Mouse (Mus musculus): Measurements from ENCODE around the gene Gm20696. TPM values are rescaled to one million over a fixed set of nuclear protein-coding genes. Genes with fewer than 3 reads are reported as not detected.
A peak's percentile ranks its signal among the peaks of the same experiment; 100 is the strongest.

Gm20696 gene
- polyA plus RNA-seq, 1 experiment from 2014 or later: 2.6 TPM

DNA sequence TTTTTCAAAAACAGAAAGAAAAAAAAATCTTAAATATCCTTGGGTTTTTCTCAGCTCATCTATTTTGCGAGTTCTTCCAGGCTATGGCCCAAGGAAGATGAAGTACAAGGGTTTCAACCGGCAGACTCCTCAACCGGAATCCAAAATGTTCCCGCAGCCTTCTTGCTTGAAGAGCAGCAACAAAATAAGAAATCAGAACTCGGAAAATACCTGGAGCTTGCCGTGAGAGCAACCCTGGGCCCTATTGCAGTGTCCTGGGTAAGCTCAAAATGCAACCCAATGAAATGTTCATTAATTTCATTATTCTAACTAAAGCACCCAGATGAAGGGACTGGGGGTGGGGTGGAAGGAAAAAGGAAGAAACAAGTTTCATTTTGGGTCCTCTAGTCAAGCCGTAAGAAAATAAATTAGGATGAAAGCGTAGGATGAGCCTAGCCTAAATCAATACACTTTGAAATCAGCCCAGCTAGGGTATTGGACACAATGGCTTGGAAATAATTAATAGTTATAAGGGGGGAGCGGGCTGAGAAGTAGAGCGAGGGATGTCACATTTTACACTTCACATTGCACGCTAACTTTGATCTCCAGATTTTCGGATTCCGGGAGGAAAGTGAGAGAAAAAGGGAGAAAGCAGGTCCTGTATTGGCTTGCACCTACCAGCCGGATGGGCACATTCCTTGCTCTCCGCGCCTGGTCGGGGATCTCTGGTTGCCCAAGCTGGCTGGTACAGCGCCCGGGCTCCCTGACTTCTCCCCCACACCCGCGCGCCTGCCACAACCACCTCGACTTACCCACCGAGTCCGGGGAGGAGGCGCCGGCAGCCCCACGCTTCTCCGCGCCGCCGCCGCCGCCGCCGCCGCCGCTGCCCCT is 146.6 kb downstream of the Gm20696 start:
- WGBS: 4% methylated on average over 37 of the region's 38 CpGs
- H3K9ac ChIP-seq: peak overlapping the region; percentile 99
- H3K4me2 ChIP-seq: peak overlapping the region; percentile 84
- ATAC-seq (ENCODE audit: insufficient number of reproducible peaks, low FRiP score): no peak
- no peaks in the 10 kb centered on the region for H3K9me3 ChIP-seq (replicated peaks)
- no peaks in the 10 kb centered on the region for H3K27me3 ChIP-seq (replicated peaks)
- H3K27ac ChIP-seq (ENCODE audit: poor library complexity, severe bottlenecking): peak overlapping the region; percentile 100
- H3K36me3 ChIP-seq: no peaks in the 10 kb centered on the region
- H3K4me1 ChIP-seq (replicated peaks): peaks cover 5% of the 10 kb centered on the region; the same call in 1 of the 2 replicates
- peak overlapping the region; percentile 90 for H3K4me3 ChIP-seq

DNA sequence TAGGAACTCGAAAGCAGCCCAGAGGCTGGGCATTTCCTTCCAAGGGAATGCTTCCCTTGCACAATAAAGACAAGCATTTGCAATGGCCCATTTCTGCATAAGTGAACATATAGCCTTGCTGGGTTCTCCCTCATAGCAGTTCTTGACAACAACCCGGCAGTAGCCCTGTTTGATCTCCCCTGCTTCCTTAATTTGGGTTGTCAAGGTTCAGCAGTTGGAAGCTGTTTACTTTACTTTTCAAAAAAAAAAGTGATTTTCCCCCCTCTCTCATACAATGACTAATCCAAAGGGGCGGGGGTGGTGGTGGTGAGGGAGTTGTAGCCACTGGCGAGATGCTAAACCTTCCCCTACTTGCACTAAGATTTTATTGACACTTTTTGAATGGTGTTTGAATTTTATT is 147.5 kb downstream of the Gm20696 start:
- no peak overlapping the region for H3K27ac ChIP-seq (ENCODE audit: poor library complexity, severe bottlenecking)
- no peaks in the 10 kb centered on the region for H3K9me3 ChIP-seq (replicated peaks)
- no peak overlapping the region; the same call in 1 of the 2 replicates for H3K4me3 ChIP-seq
- peak overlapping the region; percentile 14; the same call in 1 of the 2 replicates for H3K4me2 ChIP-seq
- peaks cover 5% of the 10 kb centered on the region; the same call in 1 of the 2 replicates for H3K4me1 ChIP-seq (replicated peaks)
- no peak overlapping the region for H3K9ac ChIP-seq
- ATAC-seq (ENCODE audit: insufficient number of reproducible peaks, low FRiP score): no peak
- no peaks in the 10 kb centered on the region for H3K27me3 ChIP-seq (replicated peaks)
- no peaks in the 10 kb centered on the region for H3K36me3 ChIP-seq
- 55% methylated on average over 4 of the region's 4 CpGs for WGBS

DNA sequence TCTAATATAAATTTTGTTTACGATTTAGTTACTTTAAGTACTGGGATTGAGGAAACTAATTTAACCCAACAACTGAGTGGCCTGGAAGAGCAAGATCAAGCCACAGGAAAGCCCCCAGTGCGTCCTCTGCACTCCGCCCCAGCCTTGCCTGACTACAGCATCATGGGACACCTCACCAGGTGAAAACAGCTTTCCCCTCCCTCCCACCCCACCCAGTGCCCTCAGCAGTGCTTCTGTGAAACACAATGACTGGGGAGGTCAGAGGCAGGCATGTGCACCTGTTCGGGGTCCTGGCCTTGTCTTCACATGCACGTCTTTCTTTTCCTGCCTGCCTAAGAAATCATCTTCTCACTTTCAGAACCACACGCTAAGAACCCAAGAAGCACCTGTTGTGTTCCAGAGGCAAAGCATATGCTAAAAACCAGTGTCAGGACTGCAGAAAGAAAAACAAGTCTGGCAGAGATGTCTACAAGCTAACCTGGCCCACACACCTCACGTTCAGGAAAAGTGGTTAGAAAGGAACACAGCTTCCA is 150.9 kb downstream of the Gm20696 start:
- Histone ChIP-seq H3K9me3 (replicated peaks) (no peaks in the 10 kb centered on the region), H3K4me3 (no peak overlapping the region), H3K36me3 (no peaks in the 10 kb centered on the region), H3K4me2 (no peak overlapping the region), H3K27me3 (replicated peaks) (no peaks in the 10 kb centered on the region), H3K9ac (no peak overlapping the region), H3K27ac (ENCODE audit: poor library complexity, severe bottlenecking) (no peak overlapping the region), H3K4me1 (replicated peaks) (peaks cover 14% of the 10 kb centered on the region)
- WGBS: 84% methylated on average over 7 of the region's 7 CpGs
- no peak for ATAC-seq (ENCODE audit: insufficient number of reproducible peaks, low FRiP score)

DNA sequence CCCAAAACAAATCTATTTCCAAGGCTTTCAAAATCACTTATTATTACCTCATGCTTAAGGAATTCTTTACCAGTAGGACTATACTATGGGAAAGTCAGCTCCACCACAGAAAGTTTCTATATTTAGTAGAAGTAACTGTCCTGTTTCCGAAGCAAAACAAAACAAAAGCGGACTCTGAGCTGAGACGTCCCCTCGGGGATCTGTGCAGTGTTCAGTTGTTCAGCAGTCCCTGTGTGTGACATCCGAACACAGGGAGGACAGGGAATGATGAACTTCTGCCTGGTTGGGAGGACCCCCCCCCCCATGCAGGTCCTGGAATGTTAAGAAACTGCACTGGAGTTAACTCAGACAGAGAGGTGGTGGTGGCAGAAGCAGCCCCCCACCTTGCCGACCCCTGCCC is 154.7 kb downstream of the Gm20696 start:
- Histone ChIP-seq H3K9me3 (replicated peaks) (no peaks in the 10 kb centered on the region), H3K4me1 (replicated peaks) (peaks cover 21% of the 10 kb centered on the region), H3K9ac (peak overlapping the region; percentile 58), H3K4me2 (peak overlapping the region; percentile 60), H3K36me3 (no peaks in the 10 kb centered on the region), H3K4me3 (peak overlapping the region; percentile 8; the same call in 1 of the 2 replicates), H3K27ac (ENCODE audit: poor library complexity, severe bottlenecking) (peak overlapping the region; percentile 32), H3K27me3 (replicated peaks) (no peaks in the 10 kb centered on the region)
- 21% methylated on average over 6 of the region's 6 CpGs for WGBS
- ATAC-seq (ENCODE audit: insufficient number of reproducible peaks, low FRiP score): 0 out of 2 replicates have a peak, but pooled peaks have one; percentile 39

DNA sequence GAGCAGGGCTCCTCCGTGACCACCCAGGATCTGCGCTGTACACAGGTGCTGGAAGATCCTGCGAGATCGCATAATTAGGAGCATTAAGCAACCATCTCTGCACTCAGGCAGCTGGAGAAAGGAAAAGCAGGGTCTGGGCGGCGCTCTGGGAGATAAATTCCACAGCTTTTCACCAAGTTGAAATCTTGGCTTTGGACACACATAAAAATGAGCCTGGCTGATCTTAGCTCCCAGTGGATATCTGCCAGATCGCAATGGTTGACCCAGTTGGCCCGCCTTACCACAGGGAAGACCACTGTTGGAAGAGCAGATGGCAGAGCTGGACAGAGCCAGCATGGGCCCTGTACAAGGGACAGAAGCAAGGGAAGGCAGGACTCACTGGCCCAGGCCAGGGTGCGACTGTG is 157.4 kb downstream of the Gm20696 start:
- Histone ChIP-seq H3K27me3 (replicated peaks) (no peaks in the 10 kb centered on the region), H3K36me3 (peaks cover 20% of the 10 kb centered on the region), H3K4me2 (no peak overlapping the region), H3K27ac (ENCODE audit: poor library complexity, severe bottlenecking) (no peak overlapping the region), H3K4me3 (no peak overlapping the region), H3K9me3 (replicated peaks) (no peaks in the 10 kb centered on the region), H3K9ac (no peak overlapping the region), H3K4me1 (replicated peaks) (peaks cover 21% of the 10 kb centered on the region)
- ATAC-seq (ENCODE audit: insufficient number of reproducible peaks, low FRiP score): no peak
- 71% methylated on average over 9 of the region's 9 CpGs for WGBS

DNA sequence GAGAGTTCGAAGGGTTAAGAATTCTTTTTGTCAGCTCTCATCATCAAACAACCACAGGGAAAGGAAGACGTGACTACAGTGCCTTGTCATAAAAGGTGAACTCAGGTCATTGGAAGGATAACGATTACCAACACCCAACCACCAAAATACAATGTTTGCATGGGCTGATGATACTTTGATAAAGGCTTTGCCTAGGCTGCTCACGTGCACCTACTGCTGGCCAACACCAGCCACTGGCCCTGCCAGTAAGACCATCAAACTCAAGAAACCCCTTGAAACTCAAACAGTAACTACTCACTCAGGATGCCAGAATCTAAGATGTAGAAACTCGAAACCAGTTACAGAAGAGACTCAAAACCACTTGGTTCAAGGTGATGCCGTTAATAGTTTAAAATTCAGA is 159.8 kb downstream of the Gm20696 start:
- Histone ChIP-seq H3K36me3 (peaks cover 28% of the 10 kb centered on the region), H3K9me3 (replicated peaks) (no peaks in the 10 kb centered on the region), H3K4me3 (no peak overlapping the region), H3K4me1 (replicated peaks) (peaks cover 22% of the 10 kb centered on the region), H3K27ac (ENCODE audit: poor library complexity, severe bottlenecking) (no peak overlapping the region), H3K27me3 (replicated peaks) (no peaks in the 10 kb centered on the region), H3K4me2 (no peak overlapping the region), H3K9ac (no peak overlapping the region)
- no peak for ATAC-seq (ENCODE audit: insufficient number of reproducible peaks, low FRiP score)
- WGBS: 82% methylated on average over 6 of the region's 6 CpGs

DNA sequence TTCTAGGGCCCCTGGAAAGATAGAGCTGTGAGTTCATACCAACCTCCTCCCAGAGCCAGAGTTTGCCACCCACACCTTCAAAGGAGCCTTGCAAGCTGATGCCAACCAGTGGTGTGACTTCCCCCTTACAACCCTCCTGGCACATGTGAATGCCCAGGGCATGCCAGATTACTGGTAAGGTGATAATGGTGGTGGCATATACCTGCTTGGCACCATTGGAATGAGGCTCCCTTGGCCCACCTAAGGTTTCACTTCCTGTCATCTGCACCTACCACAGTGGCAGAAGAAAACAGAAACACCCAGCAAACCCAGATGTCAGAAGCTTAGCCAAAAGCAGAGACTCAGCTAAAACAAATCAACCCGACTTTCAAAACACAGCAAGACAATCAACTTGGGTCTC is 162.9 kb downstream of the Gm20696 start:
- peaks cover 8% of the 10 kb centered on the region for H3K4me1 ChIP-seq (replicated peaks)
- no peak overlapping the region for H3K9ac ChIP-seq
- peaks cover 28% of the 10 kb centered on the region for H3K36me3 ChIP-seq
- H3K9me3 ChIP-seq (replicated peaks): no peaks in the 10 kb centered on the region
- H3K4me3 ChIP-seq: no peak overlapping the region
- H3K4me2 ChIP-seq: no peak overlapping the region
- 96% methylated on average over 1 of the region's 1 CpGs for WGBS
- no peaks in the 10 kb centered on the region for H3K27me3 ChIP-seq (replicated peaks)
- H3K27ac ChIP-seq (ENCODE audit: poor library complexity, severe bottlenecking): no peak overlapping the region
- no peak for ATAC-seq (ENCODE audit: insufficient number of reproducible peaks, low FRiP score)

DNA sequence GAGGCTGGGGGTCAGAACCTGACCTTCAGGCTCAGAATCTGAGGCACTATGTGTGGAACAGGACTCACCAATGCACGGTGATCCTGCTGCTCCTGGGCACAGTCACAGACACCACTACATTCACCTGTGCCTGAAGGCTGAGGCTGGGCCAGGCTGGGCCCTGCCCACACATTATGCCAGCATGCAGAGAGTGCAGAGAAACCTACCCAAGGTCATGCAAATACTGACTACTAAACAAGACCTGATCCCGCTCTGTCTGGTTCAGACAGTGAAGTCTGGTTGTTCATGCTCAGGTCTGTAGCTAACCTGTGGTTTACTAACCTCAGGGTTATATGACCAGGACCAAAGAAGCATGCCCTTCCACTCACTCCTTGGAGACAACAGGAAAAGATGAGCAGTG is 163.9 kb downstream of the Gm20696 start:
- no peak overlapping the region for H3K9ac ChIP-seq
- WGBS: 82% methylated on average over 2 of the region's 2 CpGs
- no peaks in the 10 kb centered on the region for H3K9me3 ChIP-seq (replicated peaks)
- peaks cover 8% of the 10 kb centered on the region for H3K4me1 ChIP-seq (replicated peaks)
- H3K27ac ChIP-seq (ENCODE audit: poor library complexity, severe bottlenecking): no peak overlapping the region
- no peak for ATAC-seq (ENCODE audit: insufficient number of reproducible peaks, low FRiP score)
- no peak overlapping the region for H3K4me2 ChIP-seq
- no peaks in the 10 kb centered on the region for H3K27me3 ChIP-seq (replicated peaks)
- H3K36me3 ChIP-seq: peaks cover 28% of the 10 kb centered on the region
- no peak overlapping the region for H3K4me3 ChIP-seq

DNA sequence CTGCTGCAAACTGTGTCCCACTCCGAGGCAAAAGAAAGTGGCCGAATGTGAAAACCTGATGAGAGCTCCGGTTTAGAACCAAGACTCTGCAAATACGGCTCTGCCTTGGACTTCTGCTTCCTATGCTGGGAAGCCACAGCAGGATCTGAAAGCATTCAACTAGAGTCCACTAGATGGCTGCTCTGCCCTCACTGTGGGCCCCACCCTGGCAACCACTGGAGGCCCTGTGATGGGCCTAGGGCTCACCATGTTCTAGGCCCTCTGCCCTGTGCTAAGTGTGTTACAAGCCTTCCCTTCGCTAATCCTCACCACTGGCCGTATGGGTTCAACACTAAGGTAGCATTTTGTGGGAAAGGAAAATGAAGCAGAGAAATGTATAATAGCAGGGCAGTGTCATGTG is 164.3 kb downstream of the Gm20696 start:
- H3K27ac ChIP-seq (ENCODE audit: poor library complexity, severe bottlenecking): no peak overlapping the region
- H3K4me1 ChIP-seq (replicated peaks): peaks cover 8% of the 10 kb centered on the region
- H3K9ac ChIP-seq: no peak overlapping the region
- no peaks in the 10 kb centered on the region for H3K9me3 ChIP-seq (replicated peaks)
- WGBS: 80% methylated on average over 6 of the region's 6 CpGs
- H3K36me3 ChIP-seq: peaks cover 28% of the 10 kb centered on the region
- H3K27me3 ChIP-seq (replicated peaks): no peaks in the 10 kb centered on the region
- H3K4me3 ChIP-seq: no peak overlapping the region
- H3K4me2 ChIP-seq: no peak overlapping the region
- ATAC-seq (ENCODE audit: insufficient number of reproducible peaks, low FRiP score): no peak

DNA sequence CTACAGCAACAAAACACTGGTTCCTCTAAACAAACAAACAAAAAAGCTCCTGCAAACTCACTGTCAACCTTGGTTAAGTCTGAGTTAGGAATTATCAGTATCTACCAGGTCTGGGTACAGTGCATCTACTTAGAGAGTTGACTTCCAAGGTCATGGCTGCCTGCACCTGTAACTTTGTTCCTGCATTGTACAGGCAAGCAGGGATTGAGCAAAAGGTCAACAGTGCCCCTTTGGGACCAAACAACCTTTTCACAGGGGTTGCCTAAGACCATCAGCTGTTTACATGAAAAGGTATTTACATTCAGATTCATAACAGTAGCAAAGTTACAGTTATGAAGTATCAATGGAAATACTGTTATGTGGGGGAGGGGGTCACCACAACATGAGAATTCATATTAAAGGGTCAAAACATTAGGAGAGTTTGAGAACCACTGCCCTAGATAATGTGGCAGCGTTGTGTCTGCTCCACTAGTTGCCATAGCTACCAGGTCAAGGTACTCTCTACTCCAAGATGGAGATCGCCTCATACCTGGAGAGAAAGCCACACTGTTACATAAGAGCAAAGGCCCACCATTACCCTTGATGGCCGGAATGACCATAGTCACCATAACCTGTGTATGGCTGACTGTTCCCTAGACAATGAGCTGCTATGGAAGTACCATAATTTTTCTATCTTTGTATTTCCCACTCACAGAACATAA is 165.9 kb downstream of the Gm20696 start:
- peaks cover 21% of the 10 kb centered on the region for H3K4me1 ChIP-seq (replicated peaks)
- no peaks in the 10 kb centered on the region for H3K27me3 ChIP-seq (replicated peaks)
- peaks cover 19% of the 10 kb centered on the region for H3K36me3 ChIP-seq
- no peak for ATAC-seq (ENCODE audit: insufficient number of reproducible peaks, low FRiP score)
- no peak overlapping the region for H3K4me2 ChIP-seq
- H3K27ac ChIP-seq (ENCODE audit: poor library complexity, severe bottlenecking): no peak overlapping the region
- WGBS: 86% methylated on average over 3 of the region's 3 CpGs
- H3K4me3 ChIP-seq: no peak overlapping the region
- H3K9ac ChIP-seq: no peak overlapping the region
- H3K9me3 ChIP-seq (replicated peaks): no peaks in the 10 kb centered on the region

DNA sequence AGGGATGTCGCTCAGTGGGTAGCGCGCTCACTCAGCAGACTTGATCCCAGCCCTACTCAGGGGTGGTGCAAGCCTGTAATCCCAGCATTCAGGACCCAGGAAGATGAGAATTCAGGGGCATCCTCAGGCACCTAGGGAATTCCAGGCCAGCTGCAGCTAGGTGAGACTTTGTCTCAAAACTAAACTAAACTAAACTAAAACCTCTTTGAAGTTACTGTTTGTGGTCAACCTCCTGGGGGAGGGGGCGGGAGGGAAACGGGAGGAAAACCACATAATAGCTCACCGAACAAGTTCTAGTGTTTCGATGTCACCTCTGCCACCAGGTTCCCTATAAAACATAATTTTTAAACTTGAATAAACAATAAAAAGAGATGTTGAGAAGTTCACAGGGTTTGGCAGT is 168.5 kb downstream of the Gm20696 start:
- ATAC-seq (ENCODE audit: insufficient number of reproducible peaks, low FRiP score): no peak
- Histone ChIP-seq H3K4me2 (no peak overlapping the region), H3K9me3 (replicated peaks) (no peaks in the 10 kb centered on the region), H3K4me1 (replicated peaks) (peaks cover 22% of the 10 kb centered on the region), H3K27me3 (replicated peaks) (no peaks in the 10 kb centered on the region), H3K27ac (ENCODE audit: poor library complexity, severe bottlenecking) (no peak overlapping the region), H3K36me3 (0 out of 2 replicates have a peak, but pooled peaks cover 3% of the 10 kb centered on the region), H3K9ac (no peak overlapping the region), H3K4me3 (no peak overlapping the region)
- WGBS: 82% methylated on average over 7 of the region's 7 CpGs
